Mouse (Mus musculus): ENCODE results near the gene Zfp653. TPM values are rescaled to one million over a fixed set of nuclear protein-coding genes. Genes with fewer than 3 reads are reported as not detected.
"Not testable (repeated sequence)": the region's sequence is repeated elsewhere in the genome, so short reads cannot be mapped to it uniquely, and the experiment has no call there.

Gene Zfp653
- total RNA-seq (2015): 4.4 and 6.1 TPM in 2 replicates
- total RNA-seq (2017): 6.2 and 8.6 TPM in 2 replicates

- ATAC-seq (ENCODE audit: poor library complexity, severe bottlenecking): peak; percentile 92
Measured at GRCm38 (mm10) chr9:22070791-22071573, at the start of gene Zfp653, which contains the start of gene Gm49318. TSS of gene Zfp653 (minus strand) at chr9:22071376. TSS of gene Gm49318 (minus strand) at chr9:22071259.

- ATAC-seq (ENCODE audit: poor library complexity, severe bottlenecking): peak; percentile 42
Measured at GRCm38 (mm10) chr9:22119543-22119942, 48.4 kb upstream of the Zfp653 start.

- ATAC-seq (ENCODE audit: poor library complexity, severe bottlenecking): peak; percentile 47
Measured at GRCm38 (mm10) chr9:22117754-22118456, 46.7 kb upstream of the Zfp653 start.

- peak; percentile 85 for ATAC-seq (ENCODE audit: poor library complexity, severe bottlenecking)
Measured at GRCm38 (mm10) chr9:22116740-22117426, 45.7 kb upstream of the Zfp653 start, which contains the start of gene Elof1. TSS of gene Elof1 (minus strand) at chr9:22117172.

- no peak for ATAC-seq (ENCODE audit: poor library complexity, severe bottlenecking)
Measured at GRCm38 (mm10) chr9:22116086-22116485, 44.9 kb upstream of the Zfp653 start.

GRCm38 (mm10) chr9:22115635-22116034 lies 44.5 kb upstream of the Zfp653 start:
- no peak for ATAC-seq (ENCODE audit: poor library complexity, severe bottlenecking)

GRCm38 (mm10) chr9:22108194-22108593 lies 37.0 kb upstream of the Zfp653 start:
- no peak for ATAC-seq (ENCODE audit: poor library complexity, severe bottlenecking)

- no peak for ATAC-seq (ENCODE audit: poor library complexity, severe bottlenecking)
Measured at GRCm38 (mm10) chr9:22099922-22100321, 28.7 kb upstream of the Zfp653 start.

GRCm38 (mm10) chr9:22098993-22099696 lies 28.0 kb upstream of the Zfp653 start, which contains the start of gene Cnn1:
TSS of gene Cnn1 (plus strand) at chr9:22099216.
- ATAC-seq (ENCODE audit: poor library complexity, severe bottlenecking): no peak

- ATAC-seq (ENCODE audit: poor library complexity, severe bottlenecking): peak; percentile 100
Measured at GRCm38 (mm10) chr9:22095854-22096307, 24.7 kb upstream of the Zfp653 start.

GRCm38 (mm10) chr9:22092746-22093145 lies 21.6 kb upstream of the Zfp653 start:
- no peak for ATAC-seq (ENCODE audit: poor library complexity, severe bottlenecking)

- ATAC-seq (ENCODE audit: poor library complexity, severe bottlenecking): no peak
Measured at GRCm38 (mm10) chr9:22089986-22090385, 18.8 kb upstream of the Zfp653 start.

- ATAC-seq (ENCODE audit: poor library complexity, severe bottlenecking): no peak
Measured at GRCm38 (mm10) chr9:22089281-22089680, 18.1 kb upstream of the Zfp653 start.

- no peak for ATAC-seq (ENCODE audit: poor library complexity, severe bottlenecking)
Measured at GRCm38 (mm10) chr9:22087034-22087618, 15.9 kb upstream of the Zfp653 start.

- no peak for ATAC-seq (ENCODE audit: poor library complexity, severe bottlenecking)
Measured at GRCm38 (mm10) chr9:22086012-22086411, 14.8 kb upstream of the Zfp653 start.

- ATAC-seq (ENCODE audit: poor library complexity, severe bottlenecking): peak; percentile 100
Measured at GRCm38 (mm10) chr9:22085022-22085834, 14.1 kb upstream of the Zfp653 start, which contains the start of gene Ecsit. TSS of gene Ecsit (minus strand) at chr9:22085438.

- ATAC-seq (ENCODE audit: poor library complexity, severe bottlenecking): no peak
Measured at GRCm38 (mm10) chr9:22084667-22085021, 13.5 kb upstream of the Zfp653 start.

- ATAC-seq (ENCODE audit: poor library complexity, severe bottlenecking): no peak
Measured at GRCm38 (mm10) chr9:22076223-22076622, 5.0 kb upstream of the Zfp653 start.

GRCm38 (mm10) chr9:22075778-22076177 lies 4.6 kb upstream of the Zfp653 start:
- ATAC-seq (ENCODE audit: poor library complexity, severe bottlenecking): not testable (repeated sequence)
